Mouse (Mus musculus) liver, embryonic 15.5 days (tissue): Measurements from ENCODE around the gene Ccdc57. TPM values are rescaled to one million over a fixed set of nuclear protein-coding genes. Genes with fewer than 3 reads are reported as not detected.
A peak's percentile ranks its signal among the peaks of the same experiment; 100 is the strongest.
"Not testable (repeated sequence)": the region's sequence is repeated elsewhere in the genome, so short reads cannot be mapped to it uniquely, and the experiment has no call there.

Source experiments
- ATAC-seq: fragments of 200-750 bp; cut with Nextera tagmentation; 2 replicates; pipeline ENCODE4 v1.8.0; 2017; ENCODE audit warnings: moderate number of reproducible peaks, mild to moderate bottlenecking, moderate library complexity; ENCODE audit not compliant: insufficient read depth
- H3K27ac ChIP-seq: fragments of 300-500 bp; sonication (generic); replicated peaks from 2 replicates; pipeline ENCODE4 v1.5.1; 2015; ENCODE audit warnings: mild to moderate bottlenecking, inconsistent platforms
- H3K27me3 ChIP-seq: fragments of 300-500 bp; sonication (generic); 2 replicates; pipeline ENCODE4 v1.6.1; 2015; ENCODE audit warnings: mild to moderate bottlenecking, inconsistent platforms
- H3K36me3 ChIP-seq: fragments of 300-500 bp; sonication (generic); replicated peaks from 2 replicates; pipeline ENCODE4 v1.6.1; 2015; ENCODE audit warnings: moderate library complexity, mild to moderate bottlenecking, inconsistent platforms
- H3K4me1 ChIP-seq: fragments of 300-500 bp; sonication (generic); replicated peaks from 2 replicates; pipeline ENCODE4 v1.6.1; 2015; ENCODE audit warnings: inconsistent platforms
- H3K4me2 ChIP-seq: fragments of 300-500 bp; sonication (generic); 2 replicates; pipeline ENCODE4 v1.6.1; 2015; ENCODE audit warnings: moderate library complexity, mild to moderate bottlenecking, inconsistent platforms
- H3K4me3 ChIP-seq: fragments of 300-500 bp; sonication (generic); replicated peaks from 2 replicates; pipeline ENCODE4 v1.5.1; 2015; ENCODE audit warnings: mild to moderate bottlenecking, inconsistent platforms
- H3K9ac ChIP-seq: fragments of 300-500 bp; sonication (generic); 2 replicates; pipeline ENCODE4 v1.6.1; 2015; ENCODE audit warnings: moderate library complexity, mild to moderate bottlenecking, inconsistent platforms
- H3K9me3 ChIP-seq: fragments of 300-500 bp; sonication (generic); replicated peaks from 2 replicates; pipeline ENCODE4 v1.6.1; 2016; ENCODE audit warnings: inconsistent platforms
- WGBS: fragments of 180-500 bp; shearing (Covaris S2); methylation state at CpG from one replicate; pipeline ENCODE4 v1.1.7; 2015; ENCODE audit warnings: mixed read lengths; ENCODE audit not compliant: insufficient replicate concordance; 5-methylcytosine and 5-hydroxymethylcytosine counted together
- polyA plus RNA-seq: library from polyadenylated mRNA; unstranded; fragments of >200 nt; fragmentation: Nextera tagmentation; extraction: Ambion mirVana; gene quantifications from 2 replicates; pipeline ENCODE4 v1.2.1, GENCODE M21; 2015

Gene Ccdc57
- polyA plus RNA-seq, 1 experiment from 2014 or later = 1.8 TPM

DNA sequence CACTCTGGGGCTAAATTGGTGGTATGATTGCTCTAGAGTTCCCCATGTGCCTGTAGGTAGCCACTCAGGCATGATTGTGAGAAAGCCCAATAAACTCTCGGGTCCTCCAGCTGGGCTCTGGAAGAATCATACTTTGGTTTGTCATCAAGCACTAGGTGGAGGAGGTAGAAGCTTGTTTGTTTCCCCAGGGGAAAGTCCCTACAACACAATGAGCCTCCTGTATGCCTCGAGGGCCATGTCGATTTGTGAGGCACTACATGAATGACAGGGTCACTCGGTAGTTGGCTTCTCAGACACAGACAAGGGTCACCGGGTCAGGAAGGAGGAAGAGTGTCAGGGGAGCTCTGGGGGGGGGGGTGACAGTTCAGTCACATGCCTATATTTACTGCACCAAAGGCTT lies 46.2 kb downstream of the Ccdc57 start:
- H3K27me3 ChIP-seq = no peaks in the 10 kb centered on the region
- no peak for ATAC-seq
- WGBS = 56% methylated on average over 5 of the region's 5 CpGs
- no peaks in the 10 kb centered on the region for H3K4me1 ChIP-seq
- no peak overlapping the region for H3K4me2 ChIP-seq
- peaks cover 23% of the 10 kb centered on the region; the same call in 1 of the 2 replicates for H3K36me3 ChIP-seq
- H3K9me3 ChIP-seq = no peaks in the 10 kb centered on the region
- H3K9ac ChIP-seq = no peak overlapping the region
- H3K4me3 ChIP-seq = no peak overlapping the region
- no peak overlapping the region for H3K27ac ChIP-seq

DNA sequence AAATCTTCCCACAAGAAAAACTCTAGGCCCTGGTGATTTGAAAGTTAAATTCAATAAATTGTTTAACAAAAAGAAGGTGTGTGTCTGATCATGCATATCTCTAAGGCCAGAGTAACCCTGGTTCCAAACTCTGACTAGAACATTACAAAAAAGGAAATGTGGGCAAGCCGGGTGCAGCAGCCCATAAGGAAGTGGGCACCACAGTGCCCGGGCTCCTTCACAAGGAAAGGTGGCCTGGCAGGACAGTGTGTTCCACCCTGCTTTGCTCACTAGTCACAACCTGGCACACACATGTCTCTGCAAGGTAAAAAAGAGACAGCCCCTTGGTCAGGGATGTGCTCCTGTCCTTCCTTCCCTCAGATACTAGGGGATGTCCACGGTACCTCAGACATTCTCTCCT lies 49.1 kb downstream of the Ccdc57 start:
- 67% methylated on average over 3 of the region's 3 CpGs for WGBS
- H3K4me1 ChIP-seq = no peaks in the 10 kb centered on the region
- H3K4me3 ChIP-seq = no peak overlapping the region
- H3K27ac ChIP-seq = no peak overlapping the region
- no peaks in the 10 kb centered on the region for H3K27me3 ChIP-seq
- peaks cover 22% of the 10 kb centered on the region; the same call in 1 of the 2 replicates for H3K36me3 ChIP-seq
- ATAC-seq = no peak
- H3K9ac ChIP-seq = no peak overlapping the region
- H3K9me3 ChIP-seq = no peaks in the 10 kb centered on the region
- H3K4me2 ChIP-seq = no peak overlapping the region

DNA sequence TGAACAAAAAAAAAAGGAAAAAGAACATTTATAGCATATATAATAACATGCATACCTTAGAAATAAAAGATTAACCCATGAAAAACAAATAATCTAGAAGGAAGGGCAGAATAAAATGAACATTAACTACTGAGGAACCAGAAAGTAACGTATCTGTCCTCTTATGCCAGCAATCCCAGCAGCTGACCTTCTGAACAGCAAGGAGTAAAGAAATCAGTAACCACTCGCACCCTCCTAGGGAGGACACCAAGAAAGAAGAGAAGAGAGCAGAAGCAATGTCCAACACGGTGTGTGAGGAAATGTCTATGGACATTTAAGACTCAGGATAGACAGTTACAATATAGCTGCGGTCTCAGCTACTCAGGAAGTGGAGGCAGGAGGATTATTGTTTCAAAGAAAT lies 49.7 kb downstream of the Ccdc57 start:
- Histone ChIP-seq H3K9me3 (no peaks in the 10 kb centered on the region), H3K27ac (no peak overlapping the region), H3K4me3 (no peak overlapping the region), H3K9ac (no peak overlapping the region), H3K27me3 (no peaks in the 10 kb centered on the region), H3K36me3 (peaks cover 17% of the 10 kb centered on the region; the same call in 1 of the 2 replicates), H3K4me1 (no peaks in the 10 kb centered on the region), H3K4me2 (no peak overlapping the region)
- ATAC-seq = no peak
- 78% methylated on average over 4 of the region's 4 CpGs for WGBS

DNA sequence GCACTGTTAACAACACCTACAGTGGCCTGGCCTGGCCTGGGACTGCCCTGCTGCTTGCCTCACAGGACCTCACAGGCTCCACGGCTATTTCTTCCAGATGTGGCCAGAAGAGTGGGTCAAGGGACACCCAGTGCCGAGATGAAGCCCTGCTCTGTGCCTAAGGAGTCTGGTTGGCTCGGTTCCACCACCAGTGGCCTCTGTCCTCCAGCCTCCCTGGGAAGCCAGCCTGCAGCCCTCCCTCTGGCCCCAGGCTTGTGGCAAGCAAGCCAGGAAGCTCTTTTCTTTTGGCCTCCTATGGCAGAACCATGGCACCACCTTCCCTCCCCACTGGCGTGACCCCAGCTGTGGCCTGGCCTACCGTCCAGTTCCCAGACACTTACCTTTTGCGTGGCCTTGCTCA lies 59.5 kb downstream of the Ccdc57 start:
- WGBS = 65% methylated on average over 6 of the region's 6 CpGs
- Histone ChIP-seq H3K27ac (no peak overlapping the region), H3K4me2 (no peak overlapping the region), H3K36me3 (0 out of 2 replicates have a peak, but pooled peaks cover 6% of the 10 kb centered on the region), H3K4me1 (peaks cover 6% of the 10 kb centered on the region), H3K27me3 (no peaks in the 10 kb centered on the region), H3K9ac (no peak overlapping the region), H3K4me3 (no peak overlapping the region), H3K9me3 (no peaks in the 10 kb centered on the region)
- ATAC-seq = no peak

DNA sequence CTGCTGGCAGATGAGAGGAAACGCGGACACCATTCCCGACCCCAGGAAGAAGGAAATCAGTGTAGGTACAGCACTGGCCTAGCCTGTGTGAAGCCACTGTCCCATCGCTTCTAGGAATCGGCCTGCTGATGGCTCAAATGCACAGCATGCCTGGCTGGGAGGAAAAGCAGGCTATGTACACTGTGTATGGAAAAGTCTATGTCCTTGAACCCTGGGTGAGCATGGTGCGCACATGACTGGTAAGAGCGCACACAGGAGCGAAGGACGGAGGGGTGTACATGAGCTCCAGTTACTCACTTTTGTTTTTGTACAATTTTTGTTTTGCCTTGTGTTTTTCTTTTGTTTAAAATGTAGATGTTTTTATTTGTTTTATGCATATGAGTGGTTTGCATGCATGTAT lies 61.2 kb downstream of the Ccdc57 start:
- Histone ChIP-seq H3K27ac (no peak overlapping the region), H3K27me3 (no peaks in the 10 kb centered on the region), H3K4me1 (peaks cover 6% of the 10 kb centered on the region), H3K4me2 (no peak overlapping the region), H3K4me3 (no peak overlapping the region), H3K9me3 (no peaks in the 10 kb centered on the region), H3K9ac (no peak overlapping the region), H3K36me3 (0 out of 2 replicates have a peak, but pooled peaks cover 3% of the 10 kb centered on the region)
- ATAC-seq = no peak
- 86% methylated on average over 9 of the region's 9 CpGs for WGBS

DNA sequence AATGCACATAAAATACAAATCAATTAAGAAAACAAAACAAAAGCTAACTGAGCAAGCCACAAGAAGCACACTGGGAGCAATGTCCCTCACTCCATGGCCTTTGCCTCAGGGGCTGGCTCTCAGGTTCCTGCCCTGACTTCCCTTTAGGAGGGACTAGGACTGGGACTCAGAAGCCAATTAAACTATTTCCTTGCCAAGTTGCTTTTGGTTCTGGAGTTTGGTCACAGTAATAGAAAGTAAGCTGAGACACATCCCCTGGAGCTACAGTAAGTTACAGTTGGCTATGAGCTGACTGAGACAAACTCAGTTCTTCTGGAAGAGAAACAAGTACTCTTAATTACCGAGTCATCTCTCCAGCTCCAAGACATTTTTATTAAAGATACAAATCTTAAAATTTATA lies 66.9 kb downstream of the Ccdc57 start:
- Histone ChIP-seq H3K4me3 (no peak overlapping the region), H3K27ac (no peak overlapping the region), H3K36me3 (0 out of 2 replicates have a peak, but pooled peaks cover 1% of the 10 kb centered on the region), H3K9ac (no peak overlapping the region), H3K4me1 (no peaks in the 10 kb centered on the region), H3K27me3 (no peaks in the 10 kb centered on the region), H3K9me3 (no peaks in the 10 kb centered on the region), H3K4me2 (no peak overlapping the region)
- WGBS = 70% methylated on average over 1 of the region's 1 CpGs
- no peak for ATAC-seq

DNA sequence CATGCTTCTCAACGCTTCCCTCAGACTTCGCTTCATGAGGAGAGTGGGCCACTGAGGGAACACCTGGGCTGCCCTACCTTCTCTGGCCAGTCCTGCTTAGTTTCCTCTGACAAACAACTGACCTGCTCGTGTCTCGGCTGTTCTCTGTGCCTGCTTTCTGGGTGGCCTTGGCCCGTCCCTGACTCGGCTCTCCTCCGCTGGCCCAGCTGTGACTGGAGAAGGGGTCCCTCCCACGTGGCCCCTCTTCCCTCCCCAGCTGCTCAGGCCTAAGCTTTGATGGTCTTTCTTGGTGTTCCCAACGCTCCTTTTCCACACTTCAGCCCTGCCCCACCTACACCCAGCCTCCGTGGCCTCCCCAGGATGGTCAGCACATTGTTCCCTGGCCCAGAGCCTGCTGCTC lies 69.9 kb downstream of the Ccdc57 start:
- Histone ChIP-seq H3K9ac (no peak overlapping the region), H3K4me3 (no peak overlapping the region), H3K27ac (no peak overlapping the region), H3K36me3 (no peaks in the 10 kb centered on the region), H3K4me2 (no peak overlapping the region), H3K4me1 (no peaks in the 10 kb centered on the region), H3K27me3 (no peaks in the 10 kb centered on the region), H3K9me3 (no peaks in the 10 kb centered on the region)
- ATAC-seq = no peak
- WGBS = 74% methylated on average over 10 of the region's 10 CpGs

DNA sequence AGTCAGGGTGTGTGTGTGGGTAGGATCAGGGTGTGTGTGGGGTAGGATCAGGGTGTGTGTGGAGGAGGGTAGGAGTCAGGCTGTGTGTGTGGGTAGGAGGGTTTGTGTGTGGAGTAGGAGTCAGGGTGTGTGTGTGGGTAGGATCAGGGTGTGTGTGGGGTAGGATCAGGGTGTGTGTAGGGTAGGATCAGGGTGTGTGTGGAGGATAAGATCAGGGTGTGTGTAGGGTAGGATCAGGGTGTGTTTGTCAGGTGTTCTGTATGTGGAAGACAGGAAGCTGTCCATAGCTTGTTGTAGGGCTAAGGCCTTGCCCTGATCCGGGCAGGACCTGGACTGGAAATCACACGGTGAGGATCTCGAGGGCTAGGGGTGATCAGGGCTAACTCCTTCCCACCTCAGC lies 76.7 kb downstream of the Ccdc57 start:
- not testable (repeated sequence) for H3K9ac ChIP-seq, H3K36me3 ChIP-seq, H3K9me3 ChIP-seq, H3K27me3 ChIP-seq, H3K4me3 ChIP-seq, H3K4me2 ChIP-seq
- peaks cover 31% of the 10 kb centered on the region for H3K4me1 ChIP-seq
- H3K27ac ChIP-seq = 0 out of 2 replicates have a peak overlapping the region, but pooled peaks have one; percentile 33
- WGBS = 86% methylated on average over 3 of the region's 3 CpGs
- peak; percentile 66 for ATAC-seq

DNA sequence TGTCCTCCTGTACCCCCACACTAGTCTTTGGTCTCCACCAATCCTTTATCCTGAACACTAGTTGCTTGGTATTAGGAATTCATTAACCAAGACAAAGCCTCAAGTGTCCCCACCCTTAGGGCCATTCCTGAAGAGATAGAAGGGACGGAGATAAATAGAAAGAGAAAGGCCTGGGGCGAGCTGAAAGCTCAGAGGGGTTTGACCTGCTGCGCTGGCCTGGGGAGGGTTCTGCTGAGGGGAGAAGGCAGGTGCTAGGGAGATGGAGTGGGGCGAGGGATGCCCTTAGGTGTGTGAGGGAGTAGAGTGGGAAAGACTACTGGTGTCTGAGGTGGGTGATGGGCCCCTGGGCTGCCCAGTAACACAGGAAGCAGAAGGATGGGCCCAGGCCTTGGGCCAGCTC lies 78.9 kb downstream of the Ccdc57 start:
- H3K4me3 ChIP-seq = no peak overlapping the region
- no peak overlapping the region for H3K27ac ChIP-seq
- peaks cover 41% of the 10 kb centered on the region for H3K4me1 ChIP-seq
- no peaks in the 10 kb centered on the region for H3K9me3 ChIP-seq
- no peak for ATAC-seq
- no peak overlapping the region for H3K9ac ChIP-seq
- no peaks in the 10 kb centered on the region for H3K27me3 ChIP-seq
- no peak overlapping the region for H3K4me2 ChIP-seq
- WGBS = 67% methylated on average over 4 of the region's 4 CpGs
- no peaks in the 10 kb centered on the region for H3K36me3 ChIP-seq

DNA sequence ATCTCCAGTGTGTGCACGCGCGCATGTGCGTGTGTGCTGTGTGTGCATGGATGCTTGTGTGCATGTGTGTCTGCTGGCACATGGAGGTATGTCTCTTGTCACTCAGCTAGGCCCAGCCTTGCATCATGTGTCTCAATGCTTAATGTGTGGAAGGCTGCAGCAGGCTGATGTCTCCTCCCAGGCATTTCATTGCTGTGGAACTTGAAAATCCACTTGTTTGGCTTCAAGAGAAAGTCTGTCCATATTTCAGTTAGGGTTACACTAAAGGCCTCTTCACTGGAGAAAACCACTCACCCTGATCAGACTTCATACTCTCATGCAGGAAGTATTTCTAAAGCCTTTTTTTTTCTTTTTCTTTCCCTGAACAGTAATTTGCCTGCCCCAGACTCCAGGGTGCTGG lies 79.5 kb downstream of the Ccdc57 start:
- no peak overlapping the region for H3K4me3 ChIP-seq
- H3K27ac ChIP-seq = no peak overlapping the region
- no peaks in the 10 kb centered on the region for H3K27me3 ChIP-seq
- no peaks in the 10 kb centered on the region for H3K9me3 ChIP-seq
- no peaks in the 10 kb centered on the region for H3K36me3 ChIP-seq
- 86% methylated on average over 4 of the region's 4 CpGs for WGBS
- ATAC-seq = no peak
- H3K9ac ChIP-seq = no peak overlapping the region
- H3K4me1 ChIP-seq = peaks cover 41% of the 10 kb centered on the region
- H3K4me2 ChIP-seq = no peak overlapping the region

DNA sequence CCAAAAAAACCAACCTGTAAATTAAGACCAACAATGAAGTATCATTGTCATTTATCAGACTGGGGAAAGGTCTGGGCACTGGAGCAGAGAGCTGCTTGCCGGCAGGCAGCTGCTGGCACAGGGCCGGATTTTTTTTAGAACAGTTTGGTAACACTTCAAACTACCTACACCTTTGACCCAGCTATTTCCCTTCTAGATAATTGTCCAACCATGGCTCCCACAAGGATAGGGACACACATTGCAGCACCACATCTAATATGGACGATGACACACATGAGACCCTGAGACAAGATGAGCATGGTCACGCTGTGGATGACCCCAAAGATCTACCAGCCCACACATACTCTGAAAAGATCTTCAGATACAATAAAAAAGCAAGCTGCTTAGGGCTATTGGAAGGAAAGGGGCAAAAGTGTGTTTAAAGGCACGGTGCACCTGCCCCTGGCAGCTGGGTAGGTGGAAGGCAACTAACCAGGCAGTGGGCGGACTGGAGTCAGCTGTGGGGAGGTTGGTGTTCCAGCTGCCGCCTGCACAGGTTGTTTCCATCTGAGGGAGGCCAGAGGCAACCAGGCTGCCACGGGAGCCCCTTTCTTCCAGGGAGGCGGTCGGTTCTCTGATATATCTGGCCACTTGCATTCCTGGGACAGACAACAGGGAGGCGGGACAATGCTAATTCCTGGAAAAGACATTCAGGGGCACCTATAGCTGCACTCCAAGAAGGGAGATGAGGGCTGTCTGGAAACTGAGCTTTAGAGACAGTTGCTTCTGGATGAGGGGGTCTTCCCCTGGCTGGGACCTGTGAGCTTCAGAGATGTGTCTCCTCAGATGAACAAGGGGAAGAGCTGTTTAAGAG lies 80.4 kb downstream of the Ccdc57 start:
- Histone ChIP-seq H3K4me1 (peaks cover 41% of the 10 kb centered on the region), H3K9me3 (no peaks in the 10 kb centered on the region), H3K27me3 (no peaks in the 10 kb centered on the region), H3K9ac (no peak overlapping the region), H3K36me3 (no peaks in the 10 kb centered on the region), H3K4me2 (no peak overlapping the region), H3K27ac (peak overlapping the region; percentile 51), H3K4me3 (no peak overlapping the region)
- no peak for ATAC-seq
- WGBS = 60% methylated on average over 11 of the region's 11 CpGs

DNA sequence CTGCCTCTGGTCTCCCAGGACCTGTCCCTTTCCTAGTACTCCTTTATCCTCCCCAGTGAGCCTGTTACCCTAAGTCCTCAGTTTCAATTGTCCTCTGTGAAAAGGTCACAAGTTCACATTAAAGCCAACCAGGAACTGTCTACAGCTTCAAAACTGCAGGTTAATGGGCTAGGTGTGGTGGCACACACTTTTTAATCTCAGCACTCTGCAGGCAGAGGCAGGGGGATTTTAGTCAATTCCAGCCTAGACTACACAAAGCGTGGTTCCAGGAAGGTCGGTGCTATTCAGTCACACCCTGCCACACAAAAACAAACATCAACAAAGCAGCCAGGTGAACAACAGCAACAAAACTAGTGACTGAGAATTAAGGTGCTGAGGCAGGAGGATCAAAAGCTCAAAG lies 81.1 kb downstream of the Ccdc57 start:
- Histone ChIP-seq H3K9me3 (no peaks in the 10 kb centered on the region), H3K36me3 (no peaks in the 10 kb centered on the region), H3K27ac (no peak overlapping the region), H3K4me3 (no peak overlapping the region), H3K4me1 (peaks cover 41% of the 10 kb centered on the region), H3K4me2 (no peak overlapping the region), H3K9ac (no peak overlapping the region; the same call in 1 of the 2 replicates), H3K27me3 (no peaks in the 10 kb centered on the region)
- no peak for ATAC-seq
- 70% methylated on average over 2 of the region's 2 CpGs for WGBS
